Comparison of ENCODE assay signal across 19 mouse cellular contexts in genomic region chr11:22736521-22737225, GRCm38 (mm10).
"Had no signal": no experiment of that assay in that cellular context is flagged by ENCODE, and none has a peak within 500 bp of the region (broad histone marks: within the 10 kb centered on the region; RNA-seq: fewer than 3 reads in every experiment).

No protein-coding gene starts in this region.

- ATAC-seq: liver, embryonic 12.5 days had no signal

- H3K4me1 ChIP-seq: limb, embryonic 12.5 days; limb, embryonic 15.5 days; liver, embryonic 12.5 days; liver, embryonic 15.5 days had no signal

- H3K9me3 ChIP-seq: limb, embryonic 12.5 days; limb, embryonic 15.5 days; liver, embryonic 12.5 days; liver, embryonic 15.5 days had no signal

- DNase-seq: kidney, postnatal 10 days; kidney, postnatal 36 days; left cerebral cortex, postnatal 4 days; lung, adult 2 months; lung, postnatal 14 days; lung, postnatal 4 days; midbrain, embryonic 14.5 days; right cerebral cortex, adult 18-20 months; right cerebral cortex, postnatal 14 days; right cerebral cortex, postnatal 4 days; thymus, adult 2 months; thymus, postnatal 14 days; thymus, postnatal 4 days had no signal

- H3K9ac ChIP-seq: limb, embryonic 12.5 days; limb, embryonic 15.5 days; liver, embryonic 12.5 days; liver, embryonic 15.5 days had no signal

- H3K4me2 ChIP-seq: limb, embryonic 12.5 days; limb, embryonic 15.5 days; liver, embryonic 12.5 days; liver, embryonic 15.5 days; midbrain, embryonic 11.5 days had no signal

- H3K4me3 ChIP-seq: limb, embryonic 12.5 days; limb, embryonic 15.5 days; liver, embryonic 12.5 days; liver, embryonic 15.5 days had no signal

- H3K27me3 ChIP-seq: limb, embryonic 12.5 days; limb, embryonic 15.5 days; liver, embryonic 12.5 days; liver, embryonic 15.5 days had no signal

- H3K27ac ChIP-seq: limb, embryonic 12.5 days; limb, embryonic 15.5 days; liver, embryonic 12.5 days; liver, embryonic 15.5 days; stomach, postnatal 0 days had no signal

- H3K36me3 ChIP-seq: limb, embryonic 12.5 days; limb, embryonic 15.5 days; liver, embryonic 12.5 days; liver, embryonic 15.5 days had no signal
